Mouse (Mus musculus) spleen, adult 2 months (tissue): ENCODE measurements around the gene Strn4. TPM values are rescaled to one million over a fixed set of nuclear protein-coding genes. Genes with fewer than 3 reads are reported as not detected.

Source experiments
- DNase-seq, 2 experiments: peaks; one replicate each; pipeline versions ENCODE4 v3.0.0 to v3.0.0-alpha.2; 2012 to 2021; ENCODE audit warnings: low spot score in 2 of 2, low read depth in 1 of 2
- H3K27ac ChIP-seq: fragments of 200-500 bp; 2 replicates; pipeline ENCODE4 v1.5.1; 2012; ENCODE audit warnings: low read length, inconsistent platforms; ENCODE audit not compliant: insufficient read depth
- H3K27me3 ChIP-seq: fragments of 200-500 bp; 2 replicates; pipeline ENCODE4 v1.6.1; 2012; ENCODE audit warnings: mild to moderate bottlenecking, moderate library complexity, low read length, inconsistent platforms; ENCODE audit not compliant: control insufficient read depth, insufficient read depth
- H3K36me3 ChIP-seq: fragments of 200-500 bp; 2 replicates; pipeline ENCODE4 v1.6.1; 2012; ENCODE audit warnings: mild to moderate bottlenecking, low read length, inconsistent platforms; ENCODE audit not compliant: control insufficient read depth, insufficient read depth
- H3K4me1 ChIP-seq: fragments of 200-500 bp; 2 replicates; pipeline ENCODE4 v1.6.1; 2011; ENCODE audit warnings: inconsistent platforms; ENCODE audit not compliant: control insufficient read depth, insufficient read depth, insufficient read length
- H3K4me3 ChIP-seq: fragments of 200-500 bp; 2 replicates; pipeline ENCODE4 v1.5.1; 2011; ENCODE audit warnings: mild to moderate bottlenecking, inconsistent platforms; ENCODE audit not compliant: insufficient read depth, insufficient read length; ENCODE audit errors: extremely low read depth
- CTCF ChIP-seq: fragments of 200-500 bp; IDR thresholded peaks from 2 replicates; pipeline ENCODE4 v1.5.1; 2011; ENCODE audit warnings: mild to moderate bottlenecking, inconsistent platforms; ENCODE audit not compliant: insufficient read depth, insufficient read length, insufficient replicate concordance; ENCODE audit errors: extremely low read depth
- POLR2A ChIP-seq: fragments of 200-500 bp; IDR thresholded peaks from 2 replicates; pipeline ENCODE4 v1.6.1; 2011; ENCODE audit warnings: low read depth, low read length, inconsistent platforms
- WGBS: fragments of 180-500 bp; shearing (Covaris S2); methylation state at CpG from one replicate; pipeline ENCODE4 v1.1.7; 2018; 5-methylcytosine and 5-hydroxymethylcytosine counted together
- polyA plus RNA-seq: library from polyadenylated mRNA; depleted of rRNA; stranded (reverse); fragments of >200 nt; gene quantifications from 2 replicates; pipeline ENCODE4 v1.2.3, GENCODE M21; 2012; rRNA removed

Strn4 gene
- polyA plus RNA-seq, 1 experiment: 121 TPM

- WGBS: 73% methylated on average over 9 of the region's 9 CpGs
- Histone ChIP-seq H3K27me3 (peaks cover 5% of the 10 kb centered on the region), H3K27ac (no peak overlapping the region), H3K4me3 (no peak overlapping the region), H3K36me3 (no peaks in the 10 kb centered on the region), H3K4me1 (peaks cover 6% of the 10 kb centered on the region)
- no peak for DNase-seq
- no peak for TF ChIP-seq CTCF
- TF ChIP-seq POLR2A: no peak
Observed at GRCm38 (mm10) chr7:16879796-16880547, 64.3 kb downstream of the Strn4 start.

GRCm38 (mm10) chr7:16880615-16881014 lies 64.9 kb downstream of the Strn4 start:
- 36% methylated on average over 5 of the region's 5 CpGs for WGBS
- no peak for DNase-seq
- Histone ChIP-seq H3K36me3 (no peaks in the 10 kb centered on the region), H3K27me3 (peaks cover 11% of the 10 kb centered on the region), H3K4me1 (peaks cover 3% of the 10 kb centered on the region), H3K27ac (no peak overlapping the region), H3K4me3 (no peak overlapping the region)
- TF ChIP-seq CTCF (no peak), POLR2A (no peak)

GRCm38 (mm10) chr7:16883162-16883561 lies 67.5 kb downstream of the Strn4 start:
- H3K36me3 ChIP-seq: no peaks in the 10 kb centered on the region
- no peak for DNase-seq
- TF ChIP-seq POLR2A (no peak), CTCF (no peak)
- H3K27me3 ChIP-seq: peaks cover 17% of the 10 kb centered on the region
- whole genome bisulfite sequencing: 93% methylated on average over 6 of the region's 6 CpGs
- H3K4me3 ChIP-seq: no peak overlapping the region
- H3K27ac ChIP-seq: no peak overlapping the region
- no peaks in the 10 kb centered on the region; the same call in 1 of the 2 replicates for H3K4me1 ChIP-seq

GRCm38 (mm10) chr7:16884334-16884733 lies 68.6 kb downstream of the Strn4 start:
- no peak for DNase-seq
- 69% methylated on average over 4 of the region's 4 CpGs for WGBS
- Histone ChIP-seq H3K27ac (no peak overlapping the region), H3K36me3 (no peaks in the 10 kb centered on the region), H3K27me3 (peaks cover 17% of the 10 kb centered on the region), H3K4me3 (no peak overlapping the region), H3K4me1 (no peaks in the 10 kb centered on the region; the same call in 1 of the 2 replicates)
- TF ChIP-seq CTCF (no peak), POLR2A (no peak)

- Histone ChIP-seq H3K27ac (no peak overlapping the region), H3K27me3 (peaks cover 17% of the 10 kb centered on the region), H3K36me3 (no peaks in the 10 kb centered on the region), H3K4me3 (no peak overlapping the region), H3K4me1 (no peaks in the 10 kb centered on the region; the same call in 1 of the 2 replicates)
- WGBS: 44% methylated on average over 95 of the region's 95 CpGs
- TF ChIP-seq CTCF (no peak), POLR2A (no peak)
- DNase-seq: no peak
Observed at GRCm38 (mm10) chr7:16885271-16885776, 69.6 kb downstream of the Strn4 start.

- DNase-seq: no peak
- no peaks in the 10 kb centered on the region; the same call in 1 of the 2 replicates for H3K4me1 ChIP-seq
- no peak overlapping the region for H3K4me3 ChIP-seq
- H3K27me3 ChIP-seq: peaks cover 17% of the 10 kb centered on the region
- no peaks in the 10 kb centered on the region for H3K36me3 ChIP-seq
- TF ChIP-seq CTCF: no peak
- no peak for TF ChIP-seq POLR2A
- WGBS: 70% methylated on average over 59 of the region's 59 CpGs
- no peak overlapping the region for H3K27ac ChIP-seq
Observed at GRCm38 (mm10) chr7:16885905-16886304, 70.2 kb downstream of the Strn4 start.

Other genes starting within 250 kb of the Strn4 start
- 5.6 and 6.4 TPM in 2 replicates for gene Arhgap35, start 200.9 kb upstream of the Strn4 start, polyA plus RNA-seq
- not detected in 2 replicates for gene Ceacam15, start 140.2 kb upstream of the Strn4 start, polyA plus RNA-seq
- not detected in 2 replicates for gene Ceacam9, start 94.0 kb upstream of the Strn4 start, polyA plus RNA-seq
- 159 and 271 TPM in 2 replicates for gene Ap2s1, start 77.5 kb upstream of the Strn4 start, polyA plus RNA-seq
- gene Slc1a5, start 34.5 kb upstream of the Strn4 start, polyA plus RNA-seq: 152 and 243 TPM in 2 replicates
- gene Fkrp, start 843 bp downstream of the Strn4 start, polyA plus RNA-seq: 28.6 and 36.1 TPM in 2 replicates
- gene Prkd2, start 27.0 kb downstream of the Strn4 start, polyA plus RNA-seq: 183 and 205 TPM in 2 replicates
- gene Dact3, start 59.4 kb downstream of the Strn4 start, polyA plus RNA-seq: 9.2 and 18.1 TPM in 2 replicates
- 7.9 and 8.6 TPM in 2 replicates for gene Gng8, start 75.9 kb downstream of the Strn4 start, polyA plus RNA-seq
- 9.2 and 14.9 TPM in 2 replicates for gene Ptgir, start 90.6 kb downstream of the Strn4 start, polyA plus RNA-seq
- gene Calm3, start 108.2 kb downstream of the Strn4 start, polyA plus RNA-seq: 166 and 198 TPM in 2 replicates
- gene Pnmal2, start 128.8 kb downstream of the Strn4 start, polyA plus RNA-seq: 1.3 and 2.0 TPM in 2 replicates
- not detected in 2 replicates for gene Pnmal1, start 143.8 kb downstream of the Strn4 start, polyA plus RNA-seq
- 0.40 and 0.42 TPM in 2 replicates for gene Gm42372, start 167.2 kb downstream of the Strn4 start, polyA plus RNA-seq
- 2.0 and 2.2 TPM in 2 replicates for gene Ccdc8, start 176.8 kb downstream of the Strn4 start, polyA plus RNA-seq
- 212 and 265 TPM in 2 replicates for gene Ppp5c, start 212.0 kb downstream of the Strn4 start, polyA plus RNA-seq
- gene Hif3a, start 246.5 kb downstream of the Strn4 start, polyA plus RNA-seq: 1.2 and 1.9 TPM in 2 replicates